Mouse (Mus musculus) heart, adult 18-20 months (tissue): ENCODE results near the gene Morf4l2. TPM values are rescaled to one million over a fixed set of nuclear protein-coding genes. Genes with fewer than 3 reads are reported as not detected.
"Not testable (repeated sequence)": the region's sequence is repeated elsewhere in the genome, so short reads cannot be mapped to it uniquely, and the experiment has no call there.

ENCODE experiments used
- DNase-seq, 2 experiments: peaks; one replicate each; pipeline ENCODE4 v3.0.0; 2021 to 2022; ENCODE audit warnings: mixed read lengths in 1 of 2
- long read RNA-seq, 2 experiments: library from polyadenylated mRNA; stranded (forward); transcript quantifications; one replicate each; pipeline ENCODE4 v2.0.0; 2021
- total RNA-seq, 2 experiments: library from RNA; stranded (reverse); gene quantifications; 2 replicates each; pipeline ENCODE4 v1.2.3; 2021

Morf4l2 gene
- total RNA-seq = 10 to 100 TPM; 74.8 to 92.7 TPM
- long read RNA-seq, experiment 1, transcript Morf4l2-202 (4 exons, 1,859 nt) = major isoform, 32 of 48 reads
- long read RNA-seq, experiment 1, transcript Morf4l2-215 (3 exons, 1,782 nt) = minor isoform, 5 of 48 reads
- long read RNA-seq, experiment 1, transcript Morf4l2-212 (4 exons, 1,811 nt) = minor isoform, 5 of 48 reads
- long read RNA-seq, experiment 1, partial matches to known transcripts = 0 of 48 reads
- long read RNA-seq, experiment 1, other reads (novel, unspliced or antisense) = 3 of 48 reads
- long read RNA-seq, experiment 2, transcript Morf4l2-202 (4 exons, 1,859 nt) = major isoform, 14 of 22 reads
- long read RNA-seq, experiment 2, partial matches to known transcripts = 0 of 22 reads
- long read RNA-seq, experiment 2, other reads (novel, unspliced or antisense) = 3 of 22 reads

GRCm38 (mm10) chrX:136743459-136743858 lies at the start of gene Morf4l2:
TSS of gene Morf4l2 (minus strand) at chrX:136743690.
- DNase-seq = no peak

DNA sequence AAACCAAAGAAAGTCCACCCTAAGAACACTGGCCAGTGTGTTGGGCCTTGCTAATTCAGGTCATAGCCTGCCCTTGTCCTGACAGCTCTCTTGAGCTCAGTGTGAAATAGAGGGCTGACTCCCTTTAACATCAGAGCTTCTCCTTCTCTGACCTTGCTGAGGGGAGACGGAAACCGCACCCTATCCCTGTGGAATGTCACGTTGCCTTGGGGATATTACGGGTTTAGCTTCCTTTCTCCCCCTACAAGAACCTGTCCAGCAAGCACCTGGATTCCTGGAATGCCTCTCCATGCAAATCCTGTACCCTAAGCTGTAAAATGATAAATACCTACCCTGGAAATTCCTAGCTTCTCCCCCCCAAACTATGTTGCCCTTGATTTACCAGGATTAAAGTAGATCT lies 46.0 kb upstream of the Morf4l2 start:
- no peak for DNase-seq

GRCm38 (mm10) chrX:136780041-136780440 lies 36.6 kb upstream of the Morf4l2 start, which contains the start of gene Glra4:
TSS of gene Glra4 (minus strand) at chrX:136780141.
- no peak for DNase-seq

GRCm38 (mm10) chrX:136779262-136779661 lies 35.8 kb upstream of the Morf4l2 start:
- no peak for DNase-seq

GRCm38 (mm10) chrX:136778046-136778445 lies 34.6 kb upstream of the Morf4l2 start:
- no peak for DNase-seq

- DNase-seq = peak; percentile 26 to 36
These were observed 29.5 kb upstream of the Morf4l2 start for GRCm38 (mm10) chrX:136773035-136773434.

- DNase-seq = peak in 1 of 2 experiments; percentile 35
These were observed 17.9 kb upstream of the Morf4l2 start for GRCm38 (mm10) chrX:136761103-136762074.

GRCm38 (mm10) chrX:136755464-136755863 lies 12.0 kb upstream of the Morf4l2 start:
- DNase-seq = no peak

- DNase-seq = no peak
These were observed 5.8 kb upstream of the Morf4l2 start for GRCm38 (mm10) chrX:136749329-136749728.

- no peak for DNase-seq
These were observed 1.2 kb upstream of the Morf4l2 start for GRCm38 (mm10) chrX:136744663-136745062.

- peak; percentile 76 to 80 for DNase-seq
These were observed 808 bp downstream of the Morf4l2 start for GRCm38 (mm10) chrX:136742661-136743103.

DNA sequence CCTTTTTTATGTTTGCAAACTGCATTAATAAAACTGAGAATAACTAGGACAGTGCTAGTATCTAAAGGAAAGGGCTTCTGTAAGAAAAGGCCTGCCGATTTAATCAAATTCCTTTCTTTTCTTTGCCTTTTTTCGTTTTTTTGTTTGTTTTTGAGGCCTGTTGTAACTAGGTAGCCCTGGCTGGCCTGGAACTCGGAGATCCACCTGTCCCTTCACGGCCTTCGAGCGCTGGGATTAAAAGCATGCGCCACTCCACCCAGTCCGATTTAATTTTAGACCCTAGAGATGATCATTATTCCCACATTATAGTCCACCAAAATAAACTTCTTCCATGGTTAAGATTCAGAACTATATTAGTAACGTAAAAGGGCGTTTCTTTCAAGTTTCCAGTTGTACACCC lies 1.2 kb downstream of the Morf4l2 start:
- DNase-seq = no peak

GRCm38 (mm10) chrX:136741651-136742201 lies 1.8 kb downstream of the Morf4l2 start:
- peak; percentile 86 to 88 for DNase-seq

DNA sequence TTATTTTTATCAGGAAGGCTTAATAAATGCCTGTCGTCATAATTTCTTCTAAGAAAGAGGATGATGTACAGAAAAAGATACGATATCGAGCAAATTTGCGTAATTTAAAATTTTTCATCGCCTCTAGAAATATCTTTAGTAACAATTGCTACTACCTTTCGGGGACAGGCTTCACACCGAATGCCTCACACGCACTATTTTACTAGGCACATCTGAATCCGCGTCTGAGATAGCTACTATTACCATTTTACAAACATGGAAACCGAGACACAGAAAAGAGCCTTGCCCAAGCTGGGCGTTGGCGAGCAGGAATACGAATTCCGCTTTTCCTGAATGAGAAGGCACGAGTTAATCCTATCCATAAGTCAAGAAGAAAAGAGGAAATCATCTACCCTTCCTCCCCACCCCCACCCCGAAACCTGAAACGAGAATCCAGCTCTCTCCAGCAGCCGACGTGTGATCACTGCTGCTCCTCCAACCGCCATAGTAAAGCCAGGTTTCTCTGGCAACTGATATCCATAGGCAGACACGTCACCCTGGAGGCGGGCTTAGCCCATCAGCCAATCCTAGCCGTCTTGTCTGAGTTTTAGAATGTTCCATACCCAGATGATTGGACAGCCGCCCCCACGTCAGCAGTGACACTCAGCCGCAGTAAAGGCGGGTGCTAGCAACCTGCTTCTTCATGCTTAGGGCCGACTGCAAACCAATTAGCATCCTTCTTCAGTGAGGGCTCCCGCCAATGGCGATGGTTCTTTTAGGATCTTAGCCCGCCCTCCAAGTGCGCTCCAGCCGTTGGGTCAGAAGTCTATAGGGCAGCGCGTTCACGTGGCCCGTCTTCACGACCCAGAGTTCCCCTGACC lies 2.5 kb downstream of the Morf4l2 start:
- DNase-seq = peak; percentile 89 to 98

GRCm38 (mm10) chrX:136740087-136740790 lies 3.3 kb downstream of the Morf4l2 start:
- no peak for DNase-seq

GRCm38 (mm10) chrX:136732016-136732415 lies 11.5 kb downstream of the Morf4l2 start:
- DNase-seq = no peak

- not testable (repeated sequence) for DNase-seq
These were observed 28.6 kb downstream of the Morf4l2 start for GRCm38 (mm10) chrX:136714742-136715474.

- DNase-seq = peak; percentile 0 to 4
These were observed 34.7 kb downstream of the Morf4l2 start for GRCm38 (mm10) chrX:136708782-136709181.

- DNase-seq = peak; percentile 16 to 51
These were observed 35.3 kb downstream of the Morf4l2 start for GRCm38 (mm10) chrX:136708168-136708681.
